Mouse (Mus musculus): Measurements from ENCODE around the gene Slc6a2. TPM values are rescaled to one million over a fixed set of nuclear protein-coding genes. Genes with fewer than 3 reads are reported as not detected.

The Slc6a2 gene
- polyA plus RNA-seq (2016; fragmentation: Nextera tagmentation; extraction: Ambion mirVana), result not detected in 2 replicates

- no peak within 1 kb of the TSS for H3K27ac ChIP-seq
- 47% methylated on average over 10 of the region's 10 CpGs for WGBS (ENCODE audit: insufficient replicate concordance)
- H3K4me2 ChIP-seq, result peak within 1 kb of the TSS; percentile 40
- no peak within 1 kb of the TSS for H3K9ac ChIP-seq
- no peaks in the 10 kb centered on the region for H3K9me3 ChIP-seq (replicated peaks)
- H3K36me3 ChIP-seq, result no peaks in the 10 kb centered on the region
- peaks cover 59% of the 10 kb centered on the region for H3K27me3 ChIP-seq (replicated peaks)
- H3K4me1 ChIP-seq, result 0 out of 2 replicates have a peak, but pooled peaks cover 4% of the 10 kb centered on the region
- H3K4me3 ChIP-seq, result peak within 1 kb of the TSS; percentile 11; the same call in 1 of the 2 replicates
- ATAC-seq, result no peak
Measured at GRCm38 (mm10) chr8:92959779-92960178, at the start of gene Slc6a2. Gene Slc6a2 (plus strand): TSS chr8:92960079.

- no peak for ATAC-seq
- 67% methylated on average over 3 of the region's 3 CpGs for WGBS (ENCODE audit: insufficient replicate concordance)
- no peak overlapping the region for H3K9ac ChIP-seq
- H3K27ac ChIP-seq, result no peak overlapping the region
- no peak overlapping the region for H3K4me2 ChIP-seq
- H3K27me3 ChIP-seq (replicated peaks), result no peaks in the 10 kb centered on the region
- no peaks in the 10 kb centered on the region for H3K36me3 ChIP-seq
- H3K4me1 ChIP-seq, result no peaks in the 10 kb centered on the region
- no peaks in the 10 kb centered on the region for H3K9me3 ChIP-seq (replicated peaks)
- H3K4me3 ChIP-seq, result no peak overlapping the region
Measured at GRCm38 (mm10) chr8:92911477-92911876, 48.4 kb upstream of the Slc6a2 start.

GRCm38 (mm10) chr8:92913396-92913795 is 46.5 kb upstream of the Slc6a2 start:
- H3K9ac ChIP-seq, result no peak overlapping the region
- no peak overlapping the region for H3K4me3 ChIP-seq
- no peak overlapping the region for H3K27ac ChIP-seq
- ATAC-seq, result no peak
- no peak overlapping the region for H3K4me2 ChIP-seq
- H3K27me3 ChIP-seq (replicated peaks), result no peaks in the 10 kb centered on the region
- no peaks in the 10 kb centered on the region for H3K9me3 ChIP-seq (replicated peaks)
- no peaks in the 10 kb centered on the region for H3K36me3 ChIP-seq
- no peaks in the 10 kb centered on the region for H3K4me1 ChIP-seq
- 79% methylated on average over 7 of the region's 7 CpGs for WGBS (ENCODE audit: insufficient replicate concordance)

DNA sequence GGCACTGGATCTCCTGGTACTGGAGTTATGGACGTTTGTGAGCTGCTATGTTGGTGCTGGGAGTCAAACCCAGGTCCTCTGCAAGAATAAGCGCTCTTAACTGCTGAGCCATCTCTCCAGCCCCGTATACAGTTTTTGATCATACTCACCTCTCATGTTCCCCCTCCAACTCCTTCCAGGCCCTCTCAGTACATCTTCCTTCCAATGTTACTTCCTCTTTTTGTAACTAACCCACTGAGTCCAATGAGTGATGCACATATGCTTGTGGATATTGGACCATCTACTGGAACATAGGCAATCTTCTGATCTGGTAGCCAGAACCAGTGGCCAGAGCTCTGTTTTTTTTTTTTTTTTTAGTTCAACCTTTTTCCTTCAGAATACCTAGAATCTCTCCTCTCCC is 43.8 kb upstream of the Slc6a2 start:
- Histone ChIP-seq H3K9ac (no peak overlapping the region), H3K27ac (no peak overlapping the region), H3K27me3 (replicated peaks) (no peaks in the 10 kb centered on the region), H3K9me3 (replicated peaks) (no peaks in the 10 kb centered on the region), H3K4me1 (no peaks in the 10 kb centered on the region), H3K36me3 (no peaks in the 10 kb centered on the region), H3K4me3 (no peak overlapping the region), H3K4me2 (no peak overlapping the region)
- WGBS (ENCODE audit: insufficient replicate concordance), result 62% methylated on average over 3 of the region's 3 CpGs
- ATAC-seq, result no peak

- ATAC-seq, result no peak
- no peak overlapping the region for H3K4me2 ChIP-seq
- H3K9me3 ChIP-seq (replicated peaks), result no peaks in the 10 kb centered on the region
- no peak overlapping the region for H3K27ac ChIP-seq
- 74% methylated on average over 3 of the region's 3 CpGs for WGBS (ENCODE audit: insufficient replicate concordance)
- H3K27me3 ChIP-seq (replicated peaks), result no peaks in the 10 kb centered on the region
- H3K4me1 ChIP-seq, result no peaks in the 10 kb centered on the region
- no peak overlapping the region for H3K9ac ChIP-seq
- no peak overlapping the region for H3K4me3 ChIP-seq
- no peaks in the 10 kb centered on the region for H3K36me3 ChIP-seq
Measured at GRCm38 (mm10) chr8:92921768-92922167, 38.1 kb upstream of the Slc6a2 start.

DNA sequence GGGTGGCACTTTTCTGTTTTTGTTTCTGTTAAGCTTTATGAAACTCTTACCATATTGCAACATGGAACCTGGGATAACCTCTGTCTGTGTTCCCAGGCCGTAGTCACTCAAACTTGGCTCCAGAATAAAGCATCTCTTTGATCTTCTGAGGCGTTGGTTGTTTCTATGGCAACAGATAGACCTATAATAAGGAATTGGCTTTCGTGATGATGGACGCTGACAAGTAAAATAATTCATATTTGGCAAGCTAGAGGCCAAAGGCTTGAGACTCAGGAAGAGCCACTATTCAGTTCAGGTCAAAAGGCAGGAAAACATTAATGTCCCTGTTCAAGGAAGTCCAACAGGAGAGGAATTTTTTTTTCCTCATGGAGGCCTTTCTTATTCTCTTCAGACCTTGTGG is 30.9 kb upstream of the Slc6a2 start:
- H3K4me2 ChIP-seq, result no peak overlapping the region
- H3K9ac ChIP-seq, result no peak overlapping the region
- no peak overlapping the region for H3K4me3 ChIP-seq
- H3K9me3 ChIP-seq (replicated peaks), result peaks cover 7% of the 10 kb centered on the region; the same call in 1 of the 2 replicates
- no peaks in the 10 kb centered on the region for H3K27me3 ChIP-seq (replicated peaks)
- no peak overlapping the region for H3K27ac ChIP-seq
- no peak for ATAC-seq
- H3K4me1 ChIP-seq, result no peaks in the 10 kb centered on the region
- H3K36me3 ChIP-seq, result no peaks in the 10 kb centered on the region
- WGBS (ENCODE audit: insufficient replicate concordance), result 68% methylated on average over 4 of the region's 4 CpGs

- Histone ChIP-seq H3K27ac (no peak overlapping the region), H3K4me1 (no peaks in the 10 kb centered on the region), H3K4me3 (no peak overlapping the region), H3K9me3 (replicated peaks) (no peaks in the 10 kb centered on the region), H3K27me3 (replicated peaks) (no peaks in the 10 kb centered on the region), H3K4me2 (no peak overlapping the region), H3K36me3 (no peaks in the 10 kb centered on the region), H3K9ac (no peak overlapping the region)
- WGBS (ENCODE audit: insufficient replicate concordance), result 48% methylated on average over 4 of the region's 4 CpGs
- ATAC-seq, result no peak
Measured at GRCm38 (mm10) chr8:92938056-92938455, 21.8 kb upstream of the Slc6a2 start.

DNA sequence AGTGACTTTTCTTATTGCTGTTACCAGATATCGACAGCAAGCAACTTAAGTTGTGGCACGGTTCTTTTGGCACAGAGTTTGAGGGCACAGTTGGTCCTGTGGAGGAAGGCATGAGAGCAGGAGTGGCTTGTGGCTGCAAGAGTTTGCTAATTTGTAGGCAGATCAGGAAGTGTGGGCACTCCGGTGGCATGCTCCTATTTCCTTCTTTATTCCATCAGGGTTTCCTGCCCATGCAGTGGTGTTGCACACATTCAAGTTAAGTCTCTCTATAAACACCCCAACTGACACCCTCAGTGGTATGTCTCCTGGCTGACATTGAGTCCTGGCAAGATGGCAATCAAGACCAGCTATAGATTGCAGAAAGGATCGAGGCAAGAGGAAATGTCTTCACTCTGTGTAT is 10.8 kb upstream of the Slc6a2 start:
- Histone ChIP-seq H3K4me1 (no peaks in the 10 kb centered on the region), H3K9ac (no peak overlapping the region), H3K27ac (no peak overlapping the region), H3K27me3 (replicated peaks) (no peaks in the 10 kb centered on the region), H3K4me2 (no peak overlapping the region), H3K36me3 (no peaks in the 10 kb centered on the region), H3K9me3 (replicated peaks) (no peaks in the 10 kb centered on the region), H3K4me3 (no peak overlapping the region)
- 37% methylated on average over 4 of the region's 4 CpGs for WGBS (ENCODE audit: insufficient replicate concordance)
- no peak for ATAC-seq

DNA sequence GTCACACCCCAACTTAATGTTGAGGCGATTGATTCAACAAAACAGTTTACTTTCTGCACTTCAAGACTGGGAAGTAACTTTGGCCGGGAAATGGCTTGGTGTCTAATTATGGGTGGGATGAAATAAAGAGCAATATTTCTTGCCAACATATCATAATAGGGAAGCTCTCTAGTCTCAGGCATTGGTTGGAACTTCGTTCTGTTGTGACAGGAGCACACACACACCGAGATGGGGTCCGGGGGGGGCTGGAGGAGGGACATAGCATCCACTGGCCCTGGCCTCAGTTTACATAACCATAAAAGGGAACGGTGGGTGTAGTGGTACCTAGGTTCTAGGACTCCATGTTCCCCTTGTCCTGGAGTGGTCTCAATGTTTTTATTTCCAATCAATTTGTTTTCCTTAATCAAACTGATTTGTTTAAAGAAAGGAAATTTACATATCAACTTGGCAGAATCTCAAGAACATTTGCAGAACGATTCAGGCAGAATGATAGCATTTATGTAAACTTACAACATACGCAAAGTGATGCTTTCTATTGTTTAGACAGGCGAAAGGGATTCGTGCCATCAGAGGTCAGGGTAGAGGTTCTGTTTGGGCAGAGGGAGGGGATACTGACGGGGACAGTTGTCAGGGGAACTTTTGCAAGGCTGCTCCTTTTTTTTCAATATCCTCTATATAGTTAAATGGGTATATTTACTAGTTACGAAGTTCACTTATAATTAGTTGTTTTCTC is 9.1 kb upstream of the Slc6a2 start:
- H3K4me1 ChIP-seq, result no peaks in the 10 kb centered on the region
- WGBS (ENCODE audit: insufficient replicate concordance), result 66% methylated on average over 12 of the region's 12 CpGs
- no peak overlapping the region for H3K4me2 ChIP-seq
- H3K9me3 ChIP-seq (replicated peaks), result no peaks in the 10 kb centered on the region
- ATAC-seq, result no peak
- no peaks in the 10 kb centered on the region for H3K27me3 ChIP-seq (replicated peaks)
- no peaks in the 10 kb centered on the region for H3K36me3 ChIP-seq
- no peak overlapping the region for H3K9ac ChIP-seq
- no peak overlapping the region for H3K27ac ChIP-seq
- H3K4me3 ChIP-seq, result no peak overlapping the region

DNA sequence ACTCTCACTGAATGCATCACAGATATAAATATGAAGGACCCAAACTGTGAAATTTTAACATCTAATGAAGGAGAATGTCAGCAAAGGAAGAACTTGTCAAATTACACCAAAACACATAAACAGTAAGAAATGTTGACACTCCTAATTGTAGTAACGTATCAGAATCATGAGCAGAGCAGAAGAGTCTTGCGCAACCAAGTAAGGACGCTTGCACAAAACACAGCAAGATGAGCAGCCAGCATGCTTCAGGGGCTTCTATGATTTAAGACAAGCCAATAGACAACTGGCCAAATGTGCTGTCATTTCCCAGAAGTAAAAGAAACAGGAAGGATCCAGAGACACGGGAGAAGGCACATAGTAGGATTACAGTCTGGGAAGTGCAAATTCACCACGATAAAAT is 5.8 kb upstream of the Slc6a2 start:
- Histone ChIP-seq H3K36me3 (no peaks in the 10 kb centered on the region), H3K4me3 (no peak overlapping the region), H3K9me3 (replicated peaks) (no peaks in the 10 kb centered on the region), H3K4me2 (no peak overlapping the region), H3K27me3 (replicated peaks) (peaks cover 8% of the 10 kb centered on the region; the same call in 1 of the 2 replicates), H3K27ac (no peak overlapping the region), H3K9ac (no peak overlapping the region), H3K4me1 (no peaks in the 10 kb centered on the region)
- WGBS (ENCODE audit: insufficient replicate concordance), result 67% methylated on average over 5 of the region's 5 CpGs
- no peak for ATAC-seq

DNA sequence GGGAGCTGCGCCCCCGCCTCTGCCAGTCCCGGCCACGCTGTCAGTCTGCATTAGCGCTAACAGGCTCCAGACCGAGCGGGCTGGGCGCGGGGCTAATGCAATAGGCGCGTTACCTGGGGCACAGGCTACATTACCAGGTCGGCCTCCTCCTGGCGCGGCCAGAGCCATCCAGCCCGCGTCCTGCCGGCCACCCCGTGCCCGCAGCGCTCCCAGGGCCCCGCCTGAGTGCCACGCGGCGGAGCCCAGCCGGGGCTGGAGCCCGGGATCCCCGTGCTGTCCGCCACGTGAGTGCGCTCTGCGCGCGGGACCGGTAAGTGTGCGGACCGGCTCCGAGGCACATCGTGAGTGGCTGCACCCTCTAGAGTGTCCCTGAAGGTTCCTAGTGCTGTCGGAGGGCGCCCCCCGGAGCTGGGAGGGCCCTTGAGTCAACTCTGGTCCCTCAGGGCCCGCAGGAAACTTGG is 602 bp downstream of the Slc6a2 start:
- H3K27ac ChIP-seq, result no peak overlapping the region
- H3K27me3 ChIP-seq (replicated peaks), result peaks cover 59% of the 10 kb centered on the region
- no peaks in the 10 kb centered on the region for H3K9me3 ChIP-seq (replicated peaks)
- 2% methylated on average over 41 of the region's 42 CpGs for WGBS (ENCODE audit: insufficient replicate concordance)
- peak overlapping the region; percentile 11; the same call in 1 of the 2 replicates for H3K4me3 ChIP-seq
- H3K4me1 ChIP-seq, result 0 out of 2 replicates have a peak, but pooled peaks cover 4% of the 10 kb centered on the region
- H3K9ac ChIP-seq, result no peak overlapping the region
- H3K4me2 ChIP-seq, result peak overlapping the region; percentile 40
- H3K36me3 ChIP-seq, result no peaks in the 10 kb centered on the region
- no peak for ATAC-seq

- Histone ChIP-seq H3K36me3 (no peaks in the 10 kb centered on the region), H3K27ac (no peak overlapping the region), H3K9me3 (replicated peaks) (no peaks in the 10 kb centered on the region), H3K27me3 (replicated peaks) (peaks cover 59% of the 10 kb centered on the region), H3K4me2 (no peak overlapping the region), H3K9ac (no peak overlapping the region), H3K4me1 (0 out of 2 replicates have a peak, but pooled peaks cover 4% of the 10 kb centered on the region), H3K4me3 (no peak overlapping the region)
- 5% methylated on average over 25 of the region's 25 CpGs for WGBS (ENCODE audit: insufficient replicate concordance)
- no peak for ATAC-seq
Measured at GRCm38 (mm10) chr8:92961088-92961487, 1.2 kb downstream of the Slc6a2 start.

All from liver, embryonic 12.5 days (tissue).